Mouse (Mus musculus): ENCODE results near the gene Fasn.

GRCm38 (mm10) chr11:120824787-120825288 is 491 bp upstream of the Fasn start:
- TF ChIP-seq CTCF (IDR thresholded peaks at IDR 0.05; ENCODE audit: low read depth) (no peak), EP300 (optimal IDR thresholded peaks at IDR 0.05) (no peak)

Data from stomach, postnatal 0 days (tissue).